Comparison of ENCODE assay signal across 13 mouse cellular contexts in the genomic region with DNA sequence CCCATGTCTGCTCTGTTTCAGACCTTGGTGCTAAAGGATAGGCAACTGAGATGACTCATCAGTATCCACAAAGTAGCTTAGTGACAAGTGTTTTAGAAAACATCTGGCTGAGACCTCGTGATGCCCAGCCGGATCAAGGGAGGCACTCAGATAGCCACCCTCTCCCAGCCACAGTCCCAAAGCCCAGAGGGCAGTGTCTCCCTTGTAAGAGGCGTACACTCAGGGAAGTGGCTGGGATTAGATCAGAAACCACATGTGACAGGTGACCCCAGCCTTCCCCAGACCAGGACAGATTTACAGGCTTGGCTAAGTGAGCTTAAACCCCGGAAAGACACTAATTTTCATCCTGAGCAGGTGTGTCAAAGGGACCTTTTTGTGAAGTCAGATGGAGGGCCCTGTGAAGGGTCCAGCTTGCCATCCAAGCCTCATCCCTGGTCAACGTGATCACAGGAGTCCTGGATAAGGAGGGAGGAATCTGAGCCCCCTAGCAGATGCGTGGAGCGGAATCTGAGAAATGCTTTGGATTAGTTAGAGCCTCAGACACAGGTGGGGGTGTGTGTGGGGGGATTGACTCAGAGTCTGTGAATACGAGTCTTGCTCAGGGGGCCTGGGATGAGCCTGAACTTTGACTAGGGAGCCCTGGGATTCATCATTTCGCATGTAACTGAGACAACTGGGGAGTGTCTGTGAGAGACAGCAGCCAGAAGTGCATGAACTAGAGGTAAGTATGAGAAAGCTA.
"Had no signal": no experiment of that assay in that cellular context is flagged by ENCODE, and none has a peak within 500 bp of the region (broad histone marks: within the 10 kb centered on the region; RNA-seq: fewer than 3 reads in every experiment).

No protein-coding gene starts in this region.

- DNase-seq: kidney, postnatal 14 days; lung, embryonic 14.5 days; lung, postnatal 10 days; lung, postnatal 4 days; thymus, postnatal 4 days had no signal

- H3K27me3 ChIP-seq: limb, embryonic 15.5 days; liver, embryonic 12.5 days; neural tube, embryonic 13.5 days had no signal

- H3K9me3 ChIP-seq: limb, embryonic 15.5 days; midbrain, embryonic 12.5 days; neural tube, embryonic 13.5 days had no signal

- H3K4me2 ChIP-seq: limb, embryonic 15.5 days; liver, embryonic 12.5 days; lung, embryonic 14.5 days; midbrain, embryonic 12.5 days; neural tube, embryonic 13.5 days had no signal

- H3K4me3 ChIP-seq: left cerebral cortex, adult 2 months; limb, embryonic 15.5 days; liver, embryonic 12.5 days; midbrain, embryonic 12.5 days; neural tube, embryonic 13.5 days had no signal

- ATAC-seq: intestine, postnatal 0 days; liver, embryonic 12.5 days; midbrain, embryonic 16.5 days had no signal

- H3K9ac ChIP-seq: limb, embryonic 15.5 days; liver, embryonic 12.5 days; lung, embryonic 14.5 days; midbrain, embryonic 12.5 days; neural tube, embryonic 13.5 days had no signal

- H3K27ac ChIP-seq: left cerebral cortex, adult 2 months; limb, embryonic 15.5 days; liver, embryonic 12.5 days; midbrain, embryonic 12.5 days; neural tube, embryonic 13.5 days; stomach, postnatal 0 days had no signal

- H3K36me3 ChIP-seq: limb, embryonic 15.5 days; liver, embryonic 12.5 days; midbrain, embryonic 12.5 days; neural tube, embryonic 13.5 days had no signal

- H3K4me1 ChIP-seq: limb, embryonic 15.5 days; liver, embryonic 12.5 days; midbrain, embryonic 12.5 days; neural tube, embryonic 13.5 days had no signal
